Mouse (Mus musculus) midbrain, embryonic 11.5 days (tissue): ENCODE data around the gene Tmem102. TPM values are rescaled to one million over a fixed set of nuclear protein-coding genes. Genes with fewer than 3 reads are reported as not detected.

Experiments
- ATAC-seq: fragments of 200-750 bp; cut with Nextera tagmentation; 2 replicates; pipeline ENCODE4 v1.8.0; 2017; ENCODE audit warnings: moderate TSS enrichment, moderate library complexity; ENCODE audit not compliant: low FRiP score
- DNase-seq: peaks from one replicate; pipeline ENCODE4 v3.0.0; 2015; ENCODE audit warnings: low spot score; ENCODE audit errors: missing footprints
- H3K27ac ChIP-seq: fragments of 300-500 bp; sonication (generic); 2 replicates; pipeline ENCODE4 v1.5.1; 2014; ENCODE audit warnings: low read depth, low read length
- H3K27me3 ChIP-seq: fragments of 300-500 bp; sonication (generic); 2 replicates; pipeline ENCODE4 v1.6.1; 2014; ENCODE audit warnings: mild to moderate bottlenecking, low read length, moderate library complexity, mixed read lengths; ENCODE audit not compliant: control insufficient read depth, insufficient read depth
- H3K36me3 ChIP-seq: fragments of 300-500 bp; sonication (generic); 2 replicates; pipeline ENCODE4 v1.6.1; 2014; ENCODE audit warnings: mild to moderate bottlenecking, low read length, moderate library complexity, mixed read lengths; ENCODE audit not compliant: control insufficient read depth, insufficient read depth
- H3K4me1 ChIP-seq: fragments of 300-500 bp; sonication (generic); 2 replicates; pipeline ENCODE4 v1.6.1; 2014; ENCODE audit warnings: low read length; ENCODE audit not compliant: control insufficient read depth, insufficient read depth
- H3K4me2 ChIP-seq: fragments of 300-500 bp; sonication (generic); 2 replicates; pipeline ENCODE4 v1.6.1; 2014; ENCODE audit warnings: mild to moderate bottlenecking, moderate library complexity
- H3K4me3 ChIP-seq: fragments of 300-500 bp; sonication (generic); 2 replicates; pipeline ENCODE4 v1.5.1; 2014; ENCODE audit warnings: low read depth, low read length
- H3K9ac ChIP-seq: fragments of 300-500 bp; sonication (generic); 2 replicates; pipeline ENCODE4 v1.6.1; 2014; ENCODE audit warnings: low read length
- H3K9me3 ChIP-seq: fragments of 300-500 bp; sonication (generic); 2 replicates; pipeline ENCODE4 v1.6.1; 2016; ENCODE audit warnings: low read length; ENCODE audit not compliant: control insufficient read depth
- WGBS: fragments of 180-500 bp; shearing (Covaris S2); extraction: QIAGEN DNeasy Blood & Tissue Kit; methylation state at CpG from one replicate; pipeline ENCODE4 v1.1.7; 2014; 5-methylcytosine and 5-hydroxymethylcytosine counted together
- polyA plus RNA-seq: library from polyadenylated mRNA; unstranded; fragments of >200 nt; fragmentation: Nextera tagmentation; extraction: Ambion mirVana; gene quantifications from 2 replicates; pipeline ENCODE4 v1.2.1, GENCODE M21; 2014

Tmem102 gene
- polyA plus RNA-seq, 1 experiment from 2014 or later, result 0.20 TPM

DNA sequence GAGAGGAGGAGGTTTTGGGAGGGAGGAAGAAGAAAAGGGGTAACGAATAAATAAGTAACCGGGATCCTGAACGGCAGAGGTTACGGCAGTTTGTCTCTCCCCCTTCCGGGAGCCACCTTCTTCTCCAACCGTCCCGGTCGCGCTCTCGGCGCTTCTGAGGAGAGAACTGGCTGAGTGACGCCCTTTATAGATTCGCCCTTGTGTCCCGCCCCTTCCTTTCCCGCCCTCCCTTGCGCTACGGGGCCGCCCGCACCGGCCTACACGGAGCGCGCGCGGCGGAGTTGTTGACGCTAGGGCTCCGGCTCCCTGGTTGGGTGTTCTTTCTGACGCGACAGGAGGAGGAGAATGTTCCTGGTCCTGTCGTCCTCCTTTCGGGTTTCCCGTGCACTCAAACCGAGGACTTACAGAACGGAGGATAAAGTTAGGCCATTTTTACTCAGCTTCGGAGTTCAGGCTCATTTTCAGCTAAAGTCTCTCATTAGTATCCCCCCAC is 46.9 kb downstream of the Tmem102 start, which contains the start of gene Polr2a:
Polr2a (minus strand) TSS at position 160 of the 493 bp plus-strand sequence.
- H3K27me3 ChIP-seq, result no peaks in the 10 kb centered on the region
- WGBS, result 0% methylated on average over 36 of the region's 36 CpGs
- ATAC-seq, result peak; percentile 96
- peak within 1 kb of the TSS; percentile 90 for H3K9ac ChIP-seq
- peak within 1 kb of the TSS; percentile 48 for H3K4me3 ChIP-seq
- H3K36me3 ChIP-seq, result no peaks in the 10 kb centered on the region
- DNase-seq, result peak; percentile 100
- H3K9me3 ChIP-seq, result no peaks in the 10 kb centered on the region
- H3K27ac ChIP-seq, result peak within 1 kb of the TSS; percentile 98
- peak within 1 kb of the TSS; percentile 81 for H3K4me2 ChIP-seq
- peaks cover 33% of the 10 kb centered on the region for H3K4me1 ChIP-seq

DNA sequence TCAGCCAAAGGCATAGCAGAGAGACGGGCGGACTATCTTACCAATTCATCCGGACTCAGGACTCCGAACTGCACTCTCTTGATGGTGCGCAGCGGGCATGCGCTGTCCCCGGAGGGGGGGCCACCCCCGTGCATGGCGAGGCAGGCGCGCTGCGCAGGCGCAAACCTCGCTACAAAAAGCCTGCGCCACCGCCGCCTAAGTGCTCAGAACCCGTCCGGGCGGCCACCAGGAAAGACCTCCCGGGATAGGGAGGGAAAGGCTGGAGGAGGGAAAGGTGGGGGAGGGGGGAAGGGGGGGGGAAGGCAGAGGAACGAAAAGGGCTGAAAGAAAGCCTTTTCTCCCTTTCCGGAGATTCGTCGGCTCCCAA is 47.4 kb downstream of the Tmem102 start:
- peak overlapping the region; percentile 90 for H3K9ac ChIP-seq
- H3K27me3 ChIP-seq, result no peaks in the 10 kb centered on the region
- WGBS, result 0% methylated on average over 26 of the region's 26 CpGs
- H3K4me1 ChIP-seq, result peaks cover 33% of the 10 kb centered on the region
- no peaks in the 10 kb centered on the region for H3K36me3 ChIP-seq
- peak; percentile 87 for ATAC-seq
- H3K4me2 ChIP-seq, result peak overlapping the region; percentile 81
- no peaks in the 10 kb centered on the region for H3K9me3 ChIP-seq
- H3K27ac ChIP-seq, result peak overlapping the region; percentile 98
- peak; percentile 99 for DNase-seq
- H3K4me3 ChIP-seq, result peak overlapping the region; percentile 48

DNA sequence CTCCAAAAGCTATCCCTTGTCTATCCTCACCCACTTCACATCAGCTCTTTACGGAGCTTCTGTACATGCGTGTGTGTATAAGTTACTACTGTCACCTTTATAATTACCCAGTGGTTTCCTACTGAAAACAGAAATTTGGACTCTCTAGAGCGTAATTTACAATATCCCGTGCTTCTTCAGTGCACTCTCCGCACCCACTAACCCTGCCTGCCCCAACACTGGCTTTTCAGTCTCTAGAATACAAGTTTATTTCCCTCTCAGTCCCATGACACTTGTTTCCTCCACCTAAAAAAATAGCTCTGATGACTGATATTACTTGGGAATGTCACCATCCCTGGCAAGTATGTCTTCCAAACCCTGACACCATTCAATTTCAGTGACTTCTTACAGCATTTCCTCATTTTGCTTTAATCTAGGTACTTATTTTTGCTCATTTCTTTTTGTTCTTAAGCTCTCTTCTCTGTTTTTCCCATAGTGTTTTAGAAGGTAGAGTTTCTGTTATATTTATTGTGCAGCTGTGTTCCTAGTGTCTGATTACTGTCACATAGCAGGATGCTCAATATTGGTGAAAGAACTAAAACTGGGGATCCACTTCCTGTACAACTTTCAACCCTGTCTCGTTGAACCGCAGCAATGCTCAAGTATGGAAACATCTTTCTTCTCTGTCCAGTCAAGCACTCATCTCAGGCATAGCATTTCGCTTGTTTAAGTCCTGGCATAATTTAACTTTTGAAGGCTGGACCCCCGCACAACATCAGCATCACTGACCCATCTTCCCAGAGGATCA is 47.9 kb downstream of the Tmem102 start:
- no peak for DNase-seq
- peak overlapping the region; percentile 98; the same call in 1 of the 2 replicates for H3K27ac ChIP-seq
- WGBS, result 46% methylated on average over 9 of the region's 9 CpGs

DNA sequence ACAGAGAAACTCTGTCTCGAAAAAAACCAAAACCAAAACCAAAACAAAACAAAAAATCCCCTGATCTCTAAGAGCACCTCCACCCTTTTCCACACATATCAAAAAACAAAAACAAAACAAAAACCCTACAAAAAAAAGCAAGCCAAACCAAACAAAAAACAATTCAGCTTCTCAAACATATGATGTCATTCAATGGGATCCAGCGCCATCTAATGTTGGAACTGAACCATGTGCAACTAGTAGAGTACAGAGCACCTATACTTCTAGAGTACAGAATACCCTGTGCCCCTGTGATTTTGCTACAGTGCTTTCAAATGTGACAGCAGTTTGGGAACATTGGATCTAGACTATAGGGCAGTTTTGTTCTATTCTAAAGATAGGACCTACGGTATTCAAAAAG is 50.7 kb downstream of the Tmem102 start:
- Histone ChIP-seq H3K4me3 (no peak overlapping the region), H3K9ac (no peak overlapping the region), H3K4me2 (0 out of 2 replicates have a peak overlapping the region, but pooled peaks have one; percentile 1), H3K4me1 (peaks cover 22% of the 10 kb centered on the region), H3K36me3 (no peaks in the 10 kb centered on the region), H3K27me3 (no peaks in the 10 kb centered on the region), H3K27ac (no peak overlapping the region), H3K9me3 (no peaks in the 10 kb centered on the region)
- 64% methylated on average over 3 of the region's 3 CpGs for WGBS
- DNase-seq (no peak), ATAC-seq (no peak)

More for the DNA sequence above, 47.9 kb downstream of the Tmem102 start:
- peak overlapping the region; percentile 81 for H3K4me2 ChIP-seq
- ATAC-seq, result no peak
- peak overlapping the region; percentile 90 for H3K9ac ChIP-seq
- H3K27me3 ChIP-seq, result no peaks in the 10 kb centered on the region
- H3K9me3 ChIP-seq, result no peaks in the 10 kb centered on the region
- peaks cover 33% of the 10 kb centered on the region for H3K4me1 ChIP-seq
- H3K4me3 ChIP-seq, result peak overlapping the region; percentile 48
- no peaks in the 10 kb centered on the region for H3K36me3 ChIP-seq

DNA sequence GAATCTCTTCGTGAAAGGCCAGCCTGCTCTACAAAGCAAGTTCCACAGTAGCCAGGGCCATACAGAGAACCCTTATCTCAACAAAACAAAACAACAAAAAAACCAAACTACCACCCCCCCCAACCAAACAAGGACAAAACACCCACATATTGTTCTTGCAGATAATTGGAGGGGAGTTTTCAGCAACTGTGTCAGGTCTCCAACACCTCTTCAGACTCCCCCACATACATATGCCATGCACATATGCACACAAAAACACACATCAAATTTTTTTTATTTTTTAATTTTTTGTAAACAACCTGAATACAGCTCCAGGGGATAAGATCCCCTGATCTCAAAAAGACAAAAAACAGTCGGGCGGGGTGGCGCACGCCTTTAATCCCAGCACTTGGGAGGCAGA is 51.2 kb downstream of the Tmem102 start:
- ATAC-seq, result no peak
- Histone ChIP-seq H3K9ac (no peak overlapping the region), H3K4me1 (peaks cover 19% of the 10 kb centered on the region), H3K9me3 (no peaks in the 10 kb centered on the region), H3K27me3 (no peaks in the 10 kb centered on the region), H3K4me2 (no peak overlapping the region), H3K4me3 (no peak overlapping the region), H3K27ac (no peak overlapping the region), H3K36me3 (no peaks in the 10 kb centered on the region)
- no peak for DNase-seq
- WGBS, result 92% methylated on average over 5 of the region's 5 CpGs

Other genes starting within 250 kb of the Tmem102 start
- 11.0 and 12.3 TPM in 2 replicates for gene Efnb3, start 245.4 kb downstream of the Tmem102 start, polyA plus RNA-seq
- 35.1 and 36.4 TPM in 2 replicates for gene Wrap53, start 225.4 kb downstream of the Tmem102 start, polyA plus RNA-seq
- 144 and 147 TPM in 2 replicates for gene Trp53, start 225.3 kb downstream of the Tmem102 start, polyA plus RNA-seq
- gene Atp1b2, start 199.7 kb downstream of the Tmem102 start, polyA plus RNA-seq, result 10.4 and 12.2 TPM in 2 replicates
- not detected in 2 replicates for gene Shbg, start 187.7 kb downstream of the Tmem102 start, polyA plus RNA-seq
- 13.1 and 16.8 TPM in 2 replicates for gene Sat2, start 183.6 kb downstream of the Tmem102 start, polyA plus RNA-seq
- 25.6 and 29.0 TPM in 2 replicates for gene Fxr2, start 172.6 kb downstream of the Tmem102 start, polyA plus RNA-seq
- gene Sox15, start 150.3 kb downstream of the Tmem102 start, polyA plus RNA-seq, result 0.16 TPM in 1 of 2 replicates, not detected in the other
- gene Mpdu1, start 143.0 kb downstream of the Tmem102 start, polyA plus RNA-seq, result 31.2 and 34.5 TPM in 2 replicates
- 7.0 and 7.9 TPM in 2 replicates for gene Cd68, start 139.5 kb downstream of the Tmem102 start, polyA plus RNA-seq
- 877 and 900 TPM in 2 replicates for gene Eif4a1, start 133.2 kb downstream of the Tmem102 start, polyA plus RNA-seq
- 80.6 and 90.8 TPM in 2 replicates for gene Senp3, start 123.5 kb downstream of the Tmem102 start, polyA plus RNA-seq
- gene Tnfsf13, start 119.8 kb downstream of the Tmem102 start, polyA plus RNA-seq, result not detected in 2 replicates
- gene Tnfsf12, start 109.8 kb downstream of the Tmem102 start, polyA plus RNA-seq, result 2.0 and 2.8 TPM in 2 replicates
- gene Tnfsfm13, start 109.5 kb downstream of the Tmem102 start, polyA plus RNA-seq, result 0.78 and 1.6 TPM in 2 replicates
- 52.4 and 54.1 TPM in 2 replicates for gene Polr2a, start 47.0 kb downstream of the Tmem102 start, polyA plus RNA-seq
- not detected in 2 replicates for gene Slc35g3, start 43.7 kb downstream of the Tmem102 start, polyA plus RNA-seq
- 0.90 and 0.91 TPM in 2 replicates for gene Zbtb4, start 39.7 kb downstream of the Tmem102 start, polyA plus RNA-seq
- gene Chrnb1, start 9.7 kb downstream of the Tmem102 start, polyA plus RNA-seq, result 0.67 and 0.79 TPM in 2 replicates
- 1.3 and 1.5 TPM in 2 replicates for gene Fgf11, start 3.8 kb downstream of the Tmem102 start, polyA plus RNA-seq
- not detected in 2 replicates for gene Gm39566, start 9.7 kb upstream of the Tmem102 start, polyA plus RNA-seq
- gene Spem2, start 12.8 kb upstream of the Tmem102 start, polyA plus RNA-seq, result not detected in 2 replicates
- 0.12 TPM in 1 of 2 replicates, not detected in the other for gene Spem1, start 16.6 kb upstream of the Tmem102 start, polyA plus RNA-seq
- 9.9 and 10.3 TPM in 2 replicates for gene Nlgn2, start 32.2 kb upstream of the Tmem102 start, polyA plus RNA-seq
- gene Tmem256, start 32.9 kb upstream of the Tmem102 start, polyA plus RNA-seq, result 285 and 287 TPM in 2 replicates
- gene Plscr3, start 40.8 kb upstream of the Tmem102 start, polyA plus RNA-seq, result 61.7 and 65.3 TPM in 2 replicates
- 0.44 and 0.48 TPM in 2 replicates for gene Tnk1, start 53.1 kb upstream of the Tmem102 start, polyA plus RNA-seq
- not detected in 2 replicates for gene Tmem95, start 72.4 kb upstream of the Tmem102 start, polyA plus RNA-seq
- 3.1 and 3.9 TPM in 2 replicates for gene Kctd11, start 75.8 kb upstream of the Tmem102 start, polyA plus RNA-seq
- gene Acap1, start 89.9 kb upstream of the Tmem102 start, polyA plus RNA-seq, result 0.36 and 0.59 TPM in 2 replicates
- gene 2810408A11Rik, start 95.4 kb upstream of the Tmem102 start, polyA plus RNA-seq, result 15.3 and 17.8 TPM in 2 replicates
- gene Neurl4, start 95.4 kb upstream of the Tmem102 start, polyA plus RNA-seq, result 15.6 and 16.3 TPM in 2 replicates
- 92.2 and 95.8 TPM in 2 replicates for gene Gps2, start 108.3 kb upstream of the Tmem102 start, polyA plus RNA-seq
- gene Eif5a, start 116.3 kb upstream of the Tmem102 start, polyA plus RNA-seq, result 1,778 and 1,800 TPM in 2 replicates
- 3.2 and 5.1 TPM in 2 replicates for gene Ybx2, start 130.2 kb upstream of the Tmem102 start, polyA plus RNA-seq
- gene Slc2a4, start 142.6 kb upstream of the Tmem102 start, polyA plus RNA-seq, result 6.3 and 7.8 TPM in 2 replicates
- 2.3 and 2.7 TPM in 2 replicates for gene Cldn7, start 159.2 kb upstream of the Tmem102 start, polyA plus RNA-seq
- 20.7 and 22.6 TPM in 2 replicates for gene Ctdnep1, start 175.5 kb upstream of the Tmem102 start, polyA plus RNA-seq
- 150 and 151 TPM in 2 replicates for gene Elp5, start 176.9 kb upstream of the Tmem102 start, polyA plus RNA-seq
- gene Gabarap, start 185.5 kb upstream of the Tmem102 start, polyA plus RNA-seq, result 566 and 590 TPM in 2 replicates
- 51.5 and 53.4 TPM in 2 replicates for gene Phf23, start 190.2 kb upstream of the Tmem102 start, polyA plus RNA-seq
- gene Dvl2, start 195.0 kb upstream of the Tmem102 start, polyA plus RNA-seq, result 29.0 and 30.0 TPM in 2 replicates
- 46.5 and 47.8 TPM in 2 replicates for gene Acadvl, start 209.8 kb upstream of the Tmem102 start, polyA plus RNA-seq
- gene Dlg4, start 211.3 kb upstream of the Tmem102 start, polyA plus RNA-seq, result 11.2 and 15.2 TPM in 2 replicates
- gene Asgr1, start 248.5 kb upstream of the Tmem102 start, polyA plus RNA-seq, result 0.23 and 0.51 TPM in 2 replicates